Mouse (Mus musculus) midbrain, embryonic 12.5 days (tissue): ENCODE measurements at regions not wholly inside any gene's neighbourhood (a gene's known extent, or its start where the extent isn't known, plus 50 kb on each side); places are given as distances from the start of the nearest gene placed in this dataset.

Experiments used
- ATAC-seq: fragments of 200-750 bp; cut with Nextera tagmentation; 2 replicates; pipeline ENCODE4 v1.8.0; 2017; ENCODE audit warnings: low read depth, moderate TSS enrichment, moderate library complexity; ENCODE audit not compliant: low FRiP score
- H3K27ac ChIP-seq: fragments of 300-500 bp; sonication (generic); replicated peaks from 2 replicates; pipeline ENCODE4 v1.5.1; 2016; ENCODE audit warnings: mild to moderate bottlenecking
- H3K27me3 ChIP-seq: fragments of 300-500 bp; sonication (generic); 2 replicates; pipeline ENCODE4 v1.6.1; 2016; ENCODE audit warnings: mild to moderate bottlenecking
- H3K36me3 ChIP-seq: fragments of 300-500 bp; sonication (generic); 2 replicates; pipeline ENCODE4 v1.6.1; 2016
- H3K4me1 ChIP-seq: fragments of 300-500 bp; sonication (generic); 2 replicates; pipeline ENCODE4 v1.6.1; 2016
- H3K4me2 ChIP-seq: fragments of 300-500 bp; sonication (generic); replicated peaks from 2 replicates; pipeline ENCODE4 v1.6.1; 2016; ENCODE audit warnings: mild to moderate bottlenecking, moderate library complexity
- H3K4me3 ChIP-seq: fragments of 300-500 bp; sonication (generic); 2 replicates; pipeline ENCODE4 v1.5.1; 2016; ENCODE audit warnings: mild to moderate bottlenecking
- H3K9ac ChIP-seq: fragments of 300-500 bp; sonication (generic); replicated peaks from 2 replicates; pipeline ENCODE4 v1.6.1; 2016; ENCODE audit warnings: mild to moderate bottlenecking, moderate library complexity
- H3K9me3 ChIP-seq: fragments of 300-500 bp; sonication (generic); 2 replicates; pipeline ENCODE4 v1.6.1; 2016; ENCODE audit warnings: mild to moderate bottlenecking
- WGBS: fragments of 180-500 bp; shearing (Covaris S2); methylation state at CpG from one replicate; pipeline ENCODE4 v1.1.7; 2016; 5-methylcytosine and 5-hydroxymethylcytosine counted together

DNA sequence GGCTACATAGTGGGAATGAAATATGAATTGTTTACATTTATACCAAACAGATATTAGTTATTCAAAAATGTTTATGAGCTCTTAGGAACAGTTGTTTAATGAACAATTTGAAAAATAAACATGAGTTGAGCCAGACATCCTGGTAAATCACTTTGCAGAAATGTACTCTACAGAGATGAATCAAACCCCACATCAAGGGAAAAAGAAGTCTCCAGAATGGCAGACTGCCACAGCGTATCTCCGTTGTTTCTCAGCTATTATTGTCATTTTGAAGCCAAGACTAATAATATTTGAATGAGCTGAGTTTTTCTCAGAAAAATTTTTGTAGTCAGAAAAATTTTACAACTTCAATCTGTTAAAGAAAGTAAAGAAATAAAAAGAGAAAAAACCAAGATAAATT, 1253.1 kb downstream of the Pcdh18 start:
- no peaks in the 10 kb centered on the region for H3K9me3 ChIP-seq
- no peak overlapping the region for H3K9ac ChIP-seq
- no peak overlapping the region for H3K27ac ChIP-seq
- no peaks in the 10 kb centered on the region for H3K4me1 ChIP-seq
- no peak overlapping the region for H3K4me2 ChIP-seq
- H3K4me3 ChIP-seq = no peak overlapping the region
- WGBS = 96% methylated on average over 2 of the region's 2 CpGs
- H3K36me3 ChIP-seq = no peaks in the 10 kb centered on the region
- no peaks in the 10 kb centered on the region for H3K27me3 ChIP-seq
- no peak for ATAC-seq

DNA sequence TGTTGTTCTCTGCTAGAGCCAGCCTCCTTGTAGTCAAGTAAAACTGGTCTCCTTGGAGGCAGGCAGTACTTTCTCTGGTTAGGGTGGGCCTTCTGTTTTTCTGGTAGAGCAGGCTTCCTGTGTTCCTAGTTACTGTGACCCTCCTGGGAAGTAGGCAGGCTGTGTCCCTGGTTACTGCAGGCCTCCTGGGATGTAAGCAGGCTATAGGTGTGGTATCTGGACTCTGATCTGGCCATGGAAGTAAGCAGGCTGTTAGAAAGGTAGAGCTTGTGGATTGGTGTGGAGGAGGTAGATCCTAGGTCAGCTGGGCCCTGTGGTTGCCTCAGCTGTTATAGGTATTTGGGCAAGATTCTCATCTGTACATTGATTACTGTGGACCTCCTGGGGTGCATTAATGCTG, 1292.4 kb downstream of the Pcdh18 start:
- no peaks in the 10 kb centered on the region for H3K4me1 ChIP-seq
- no peak overlapping the region for H3K4me2 ChIP-seq
- H3K27ac ChIP-seq = no peak overlapping the region
- no peak for ATAC-seq
- no peak overlapping the region for H3K9ac ChIP-seq
- H3K36me3 ChIP-seq = no peaks in the 10 kb centered on the region
- H3K27me3 ChIP-seq = no peaks in the 10 kb centered on the region
- H3K4me3 ChIP-seq = no peak overlapping the region
- H3K9me3 ChIP-seq = no peaks in the 10 kb centered on the region

DNA sequence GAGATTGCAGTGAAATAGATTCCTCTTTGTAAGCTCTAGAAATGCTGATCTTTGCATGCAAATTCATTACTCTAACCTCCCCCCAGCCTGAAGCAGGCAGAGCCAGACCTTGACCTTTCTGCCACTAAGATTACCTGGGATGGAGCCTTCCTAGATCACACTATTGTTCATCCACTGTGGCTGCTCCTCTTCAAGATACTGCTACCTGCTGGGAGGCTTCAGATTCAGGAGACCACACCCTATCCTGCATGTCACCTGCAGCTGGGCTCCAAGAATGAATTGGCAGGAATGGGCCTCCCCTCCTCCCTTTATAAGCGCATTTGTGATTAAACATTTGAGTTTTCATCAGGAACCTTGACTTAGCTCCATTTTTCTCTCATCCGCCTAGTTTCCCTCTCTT, 1315.2 kb downstream of the Pcdh18 start:
- Histone ChIP-seq H3K36me3 (no peaks in the 10 kb centered on the region), H3K27me3 (no peaks in the 10 kb centered on the region), H3K9ac (no peak overlapping the region), H3K4me2 (no peak overlapping the region), H3K4me1 (no peaks in the 10 kb centered on the region), H3K4me3 (no peak overlapping the region), H3K9me3 (no peaks in the 10 kb centered on the region), H3K27ac (no peak overlapping the region)
- 87% methylated on average over 2 of the region's 2 CpGs for WGBS
- no peak for ATAC-seq

DNA sequence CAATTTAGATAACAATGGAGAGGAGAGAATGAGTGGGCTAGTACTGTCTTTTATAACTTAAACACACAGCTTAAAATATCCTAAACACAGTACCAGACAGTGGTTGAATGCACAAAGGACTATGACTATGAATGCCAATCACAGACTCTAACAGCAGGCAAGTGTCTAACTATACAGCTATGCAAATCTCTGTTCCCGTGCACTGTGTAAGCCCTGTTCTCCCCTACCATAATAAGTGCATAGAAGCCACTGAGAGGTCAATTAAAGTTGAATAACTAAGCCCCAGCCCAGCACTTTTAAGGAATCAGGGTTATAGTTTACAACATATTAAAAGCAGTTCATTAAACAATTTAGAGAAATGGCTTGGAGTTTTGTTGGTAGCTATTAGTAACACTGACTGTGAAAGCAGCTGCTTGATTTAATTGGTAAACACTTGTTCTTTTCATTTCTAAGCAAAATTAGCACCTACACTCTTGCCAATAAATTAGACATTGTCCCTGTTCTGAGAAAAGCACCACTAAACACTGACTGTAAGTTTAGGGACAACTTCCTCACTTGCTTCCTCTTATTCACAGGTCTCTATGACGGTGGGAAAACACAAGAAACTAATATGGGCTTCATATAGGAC, 1327.6 kb downstream of the Pcdh18 start:
- Histone ChIP-seq H3K9me3 (no peaks in the 10 kb centered on the region), H3K9ac (no peak overlapping the region), H3K4me2 (no peak overlapping the region), H3K4me1 (no peaks in the 10 kb centered on the region), H3K36me3 (no peaks in the 10 kb centered on the region), H3K4me3 (no peak overlapping the region), H3K27ac (no peak overlapping the region), H3K27me3 (no peaks in the 10 kb centered on the region)
- WGBS = 49% methylated on average over 2 of the region's 2 CpGs
- ATAC-seq = peak; percentile 68

DNA sequence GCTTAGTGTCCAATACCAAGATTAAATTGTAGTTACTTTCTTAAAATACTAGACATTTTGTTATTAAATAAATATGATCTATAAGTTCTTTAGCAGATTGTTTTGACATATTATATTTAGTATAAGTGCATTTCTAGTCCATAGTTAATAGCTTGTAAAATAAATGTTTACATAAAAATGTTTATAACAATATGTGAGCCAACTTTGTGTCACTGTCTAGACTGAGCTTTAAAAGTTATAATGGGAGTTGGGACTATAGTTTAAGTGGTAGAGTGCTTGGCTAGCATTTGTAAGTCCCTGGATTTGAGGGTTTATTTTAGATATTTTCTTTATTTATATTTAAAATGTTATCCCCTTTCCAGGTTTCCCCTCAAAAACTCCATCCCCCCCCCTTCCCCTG, 1367.3 kb downstream of the Pcdh18 start:
- Histone ChIP-seq H3K9me3 (no peaks in the 10 kb centered on the region), H3K36me3 (no peaks in the 10 kb centered on the region), H3K4me1 (no peaks in the 10 kb centered on the region), H3K9ac (no peak overlapping the region), H3K4me2 (no peak overlapping the region), H3K27ac (no peak overlapping the region), H3K27me3 (no peaks in the 10 kb centered on the region), H3K4me3 (no peak overlapping the region)
- no peak for ATAC-seq
